Mouse (Mus musculus): ENCODE measurements around the gene Habp4. TPM values are rescaled to one million over a fixed set of nuclear protein-coding genes. Genes with fewer than 3 reads are reported as not detected.

Habp4 gene
- polyA plus RNA-seq, 2 experiments, result 30.1 to 33.9 TPM

DNA sequence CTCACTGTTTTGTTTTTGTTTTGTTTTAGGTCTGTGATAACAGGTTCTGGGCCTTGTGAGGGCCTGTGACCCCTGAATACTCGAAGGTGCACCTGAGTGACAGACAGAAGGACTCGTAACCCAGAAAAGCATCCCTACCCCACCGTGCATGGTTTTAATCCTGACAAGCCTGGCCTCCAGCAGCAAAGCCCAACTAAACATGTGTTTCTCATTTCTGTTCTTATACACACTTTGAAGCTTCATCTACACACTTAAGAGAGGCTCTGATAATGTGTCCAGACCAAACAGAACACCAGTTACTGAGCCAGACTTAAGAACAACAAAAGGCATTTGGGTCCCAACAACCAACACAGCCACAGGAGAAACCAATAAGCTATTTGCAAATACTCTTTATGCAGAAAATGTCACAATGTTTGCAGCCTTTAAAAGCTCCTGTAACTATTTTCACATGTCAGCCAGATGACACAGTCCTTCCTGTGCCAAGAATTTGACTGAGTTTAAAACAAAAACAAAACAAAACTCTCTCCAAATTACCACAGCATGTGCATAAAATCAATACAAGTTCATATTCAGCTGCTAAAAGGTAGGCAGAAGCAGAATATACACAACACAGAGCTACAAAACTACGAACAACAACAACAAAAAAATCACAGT, 73.6 kb downstream of the Habp4 start:
- Histone ChIP-seq H3K4me2 (replicated peaks; ENCODE audit: low read depth, low read length, severe bottlenecking) (no peak overlapping the region), H3K36me3 (ENCODE audit: control insufficient read depth, insufficient read depth, low read length) (no peaks in the 10 kb centered on the region), H3K4me1 (ENCODE audit: control insufficient read depth, insufficient read depth, low read length) (peaks cover 11% of the 10 kb centered on the region), H3K27me3 (ENCODE audit: control insufficient read depth, insufficient read depth, low read length) (no peaks in the 10 kb centered on the region), H3K9me3 (ENCODE audit: control insufficient read depth, low read length) (no peaks in the 10 kb centered on the region), H3K27ac (replicated peaks; ENCODE audit: low read depth, low read length) (peak overlapping the region; percentile 61), H3K4me3 (replicated peaks; ENCODE audit: low read length) (no peak overlapping the region), H3K9ac (ENCODE audit: low read depth, low read length, severe bottlenecking) (no peak overlapping the region)
- WGBS, result 24% methylated on average over 4 of the region's 4 CpGs
- ATAC-seq (ENCODE audit: low FRiP score, low read depth), result peak; percentile 67
- DNase-seq (ENCODE audit: low spot score), result peak; percentile 70
- TF ChIP-seq POLR2A (IDR thresholded peaks at IDR 0.05; ENCODE audit: borderline replicate concordance, extremely low read depth, insufficient read depth, insufficient read length), result no peak

DNA sequence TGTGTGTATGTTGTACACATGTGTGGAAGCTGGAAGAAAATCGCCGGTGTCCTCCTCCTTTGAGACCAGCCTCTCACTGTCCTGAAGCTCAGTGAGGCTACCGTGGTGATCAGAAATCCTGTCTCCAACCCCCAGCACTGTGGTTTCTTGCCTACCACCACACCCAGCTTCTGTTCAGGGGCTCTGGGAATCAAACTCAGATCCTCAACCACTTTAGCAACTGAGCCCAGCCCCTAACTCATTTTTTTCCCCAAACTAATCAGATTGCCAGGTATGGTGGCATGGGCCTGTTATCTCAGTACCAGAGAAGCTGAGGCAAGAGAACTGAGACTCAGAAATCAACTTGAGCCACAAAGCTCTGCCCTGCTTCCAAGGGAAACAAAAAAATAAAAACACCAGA, 74.2 kb downstream of the Habp4 start:
- peak overlapping the region; percentile 61 for H3K27ac ChIP-seq (replicated peaks; ENCODE audit: low read depth, low read length)
- H3K4me3 ChIP-seq (replicated peaks; ENCODE audit: low read length), result no peak overlapping the region
- peaks cover 15% of the 10 kb centered on the region for H3K4me1 ChIP-seq (ENCODE audit: control insufficient read depth, insufficient read depth, low read length)
- H3K27me3 ChIP-seq (ENCODE audit: control insufficient read depth, insufficient read depth, low read length), result no peaks in the 10 kb centered on the region
- TF ChIP-seq POLR2A (IDR thresholded peaks at IDR 0.05; ENCODE audit: borderline replicate concordance, extremely low read depth, insufficient read depth, insufficient read length), result no peak
- H3K36me3 ChIP-seq (ENCODE audit: control insufficient read depth, insufficient read depth, low read length), result no peaks in the 10 kb centered on the region
- no peaks in the 10 kb centered on the region for H3K9me3 ChIP-seq (ENCODE audit: control insufficient read depth, low read length)
- DNase-seq (ENCODE audit: low spot score) (no peak), ATAC-seq (ENCODE audit: low FRiP score, low read depth) (no peak)
- 35% methylated on average over 3 of the region's 3 CpGs for WGBS
- H3K4me2 ChIP-seq (replicated peaks; ENCODE audit: low read depth, low read length, severe bottlenecking), result no peak overlapping the region
- H3K9ac ChIP-seq (ENCODE audit: low read depth, low read length, severe bottlenecking), result no peak overlapping the region

Other genes with a start within 250 kb of the Habp4 start
- gene Hsd17b3, start 72.6 kb upstream of the Habp4 start, polyA plus RNA-seq (2012; rRNA removed), result 0.13 TPM in 1 of 2 replicates, not detected in the other
- not detected in 2 replicates for gene Hsd17b3, start 72.6 kb upstream of the Habp4 start, polyA plus RNA-seq (2014; fragmentation: Nextera tagmentation; extraction: Ambion mirVana)
- 6.4 and 8.3 TPM in 2 replicates for gene Slc35d2, start 32.5 kb upstream of the Habp4 start, polyA plus RNA-seq (2012; rRNA removed)
- gene Slc35d2, start 32.5 kb upstream of the Habp4 start, polyA plus RNA-seq (2014; fragmentation: Nextera tagmentation; extraction: Ambion mirVana), result 5.5 and 6.0 TPM in 2 replicates
- gene Zfp367, start 8.6 kb upstream of the Habp4 start, polyA plus RNA-seq (2012; rRNA removed), result 14.2 and 17.2 TPM in 2 replicates
- 20.2 and 21.0 TPM in 2 replicates for gene Zfp367, start 8.6 kb upstream of the Habp4 start, polyA plus RNA-seq (2014; fragmentation: Nextera tagmentation; extraction: Ambion mirVana)
- gene Cdc14b, start 113.5 kb downstream of the Habp4 start, polyA plus RNA-seq (2012; rRNA removed), result 15.3 TPM in 2 replicates
- 16.1 and 18.2 TPM in 2 replicates for gene Cdc14b, start 113.5 kb downstream of the Habp4 start, polyA plus RNA-seq (2014; fragmentation: Nextera tagmentation; extraction: Ambion mirVana)
- gene Aaed1, start 150.9 kb downstream of the Habp4 start, polyA plus RNA-seq (2012; rRNA removed), result 19.3 and 19.8 TPM in 2 replicates
- gene Aaed1, start 150.9 kb downstream of the Habp4 start, polyA plus RNA-seq (2014; fragmentation: Nextera tagmentation; extraction: Ambion mirVana), result 31.9 and 32.8 TPM in 2 replicates
- gene Ctsl, start 209.1 kb downstream of the Habp4 start, polyA plus RNA-seq (2012; rRNA removed), result 113 and 161 TPM in 2 replicates
- gene Ctsl, start 209.1 kb downstream of the Habp4 start, polyA plus RNA-seq (2014; fragmentation: Nextera tagmentation; extraction: Ambion mirVana), result 228 and 249 TPM in 2 replicates